Mouse (Mus musculus): ENCODE data around the gene Gnl3l. TPM values are rescaled to one million over a fixed set of nuclear protein-coding genes. Genes with fewer than 3 reads are reported as not detected.

The Gnl3l gene
- polyA plus RNA-seq, 1 experiment from 2014 or later, result 32.6 TPM

DNA sequence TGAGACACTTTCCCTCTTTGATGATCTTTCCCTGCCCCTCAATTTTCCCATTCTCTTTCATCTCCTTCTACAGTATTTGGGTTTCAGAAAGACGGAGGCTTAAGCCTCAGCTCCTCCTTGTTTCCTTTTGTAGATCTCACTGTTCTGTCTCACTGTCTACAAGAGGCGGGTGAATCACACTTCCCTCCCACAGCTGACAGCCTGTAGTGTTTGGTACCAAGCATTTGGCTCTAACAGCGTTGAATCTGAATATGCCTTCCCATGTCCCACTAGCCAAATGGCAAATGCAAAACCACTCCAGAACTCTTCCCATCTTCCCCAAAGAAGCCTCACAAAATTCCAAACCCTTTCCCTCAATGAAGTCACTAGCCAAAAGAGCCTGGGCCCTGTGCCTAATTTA, 20.3 kb downstream of the Gnl3l start:
- Histone ChIP-seq H3K27ac (ENCODE audit: low read depth, low read length) (no peak overlapping the region), H3K36me3 (ENCODE audit: control insufficient read depth, insufficient read depth, low read length) (peaks cover 3% of the 10 kb centered on the region; the same call in 1 of the 2 replicates), H3K4me1 (replicated peaks; ENCODE audit: control insufficient read depth, insufficient read depth, low read length) (no peaks in the 10 kb centered on the region), H3K4me3 (ENCODE audit: low read depth, low read length) (no peak overlapping the region), H3K9ac (ENCODE audit: low read depth, low read length) (no peak overlapping the region), H3K9me3 (ENCODE audit: control insufficient read depth, low read length) (no peaks in the 10 kb centered on the region), H3K4me2 (no peak overlapping the region), H3K27me3 (replicated peaks; ENCODE audit: control insufficient read depth, insufficient read depth, low read length) (no peaks in the 10 kb centered on the region; the same call in 1 of the 2 replicates)
- DNase-seq (ENCODE audit: low spot score) (no peak), ATAC-seq (replicated peaks; ENCODE audit: low FRiP score) (no peak)
- WGBS, result 90% methylated on average over 3 of the region's 3 CpGs

DNA sequence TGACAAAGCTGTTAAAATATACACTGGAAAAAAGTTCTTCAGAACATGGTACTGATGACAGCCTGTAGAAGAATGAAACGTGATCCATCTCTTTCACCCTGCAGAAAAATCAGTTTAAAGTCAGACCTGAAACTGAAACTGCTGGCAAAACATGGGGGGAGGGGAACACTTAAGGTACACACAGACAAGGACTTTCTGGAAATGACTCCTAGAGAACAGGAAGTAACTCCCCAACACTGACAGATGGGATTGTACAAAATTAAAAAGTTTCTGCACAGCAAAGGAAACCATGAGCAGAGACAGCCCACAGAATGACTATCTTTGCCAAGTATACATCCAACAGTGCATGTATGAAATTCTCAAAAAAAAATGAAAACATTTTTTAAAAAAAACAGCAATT, 35.5 kb downstream of the Gnl3l start:
- Histone ChIP-seq H3K27me3 (replicated peaks; ENCODE audit: control insufficient read depth, insufficient read depth, low read length) (no peaks in the 10 kb centered on the region), H3K36me3 (ENCODE audit: control insufficient read depth, insufficient read depth, low read length) (peaks cover 3% of the 10 kb centered on the region; the same call in 1 of the 2 replicates), H3K4me1 (replicated peaks; ENCODE audit: control insufficient read depth, insufficient read depth, low read length) (no peaks in the 10 kb centered on the region), H3K27ac (ENCODE audit: low read depth, low read length) (no peak overlapping the region), H3K4me2 (no peak overlapping the region), H3K9ac (ENCODE audit: low read depth, low read length) (no peak overlapping the region), H3K9me3 (ENCODE audit: control insufficient read depth, low read length) (no peaks in the 10 kb centered on the region), H3K4me3 (ENCODE audit: low read depth, low read length) (no peak overlapping the region)
- 56% methylated on average over 1 of the region's 1 CpGs for WGBS
- ATAC-seq (replicated peaks; ENCODE audit: low FRiP score), result no peak
- no peak for DNase-seq (ENCODE audit: low spot score)

DNA sequence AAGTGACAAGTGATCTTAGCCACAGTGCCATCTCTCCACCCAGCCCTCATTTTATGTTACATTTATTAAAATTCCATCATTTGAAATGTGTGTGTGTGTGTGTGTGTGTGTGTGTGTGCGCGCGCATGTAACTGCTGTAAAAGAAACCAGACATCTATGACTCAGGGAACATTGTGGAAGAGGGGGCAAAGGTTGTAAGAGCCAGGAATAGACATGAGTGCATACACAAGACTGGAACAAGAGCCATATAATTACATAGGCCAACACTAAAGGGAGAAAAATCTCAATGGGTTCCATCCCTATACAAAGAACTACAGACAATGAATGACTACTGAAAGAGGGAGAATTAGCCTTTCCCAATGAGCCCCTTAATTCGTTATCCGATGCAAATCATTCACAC, 41.7 kb downstream of the Gnl3l start:
- no peaks in the 10 kb centered on the region for H3K9me3 ChIP-seq (ENCODE audit: control insufficient read depth, low read length)
- no peak overlapping the region for H3K27ac ChIP-seq (ENCODE audit: low read depth, low read length)
- no peak overlapping the region for H3K9ac ChIP-seq (ENCODE audit: low read depth, low read length)
- H3K36me3 ChIP-seq (ENCODE audit: control insufficient read depth, insufficient read depth, low read length), result no peaks in the 10 kb centered on the region
- no peak for DNase-seq (ENCODE audit: low spot score)
- no peak for ATAC-seq (replicated peaks; ENCODE audit: low FRiP score)
- H3K4me2 ChIP-seq, result no peak overlapping the region
- H3K27me3 ChIP-seq (replicated peaks; ENCODE audit: control insufficient read depth, insufficient read depth, low read length), result no peaks in the 10 kb centered on the region
- WGBS, result 94% methylated on average over 5 of the region's 5 CpGs
- no peak overlapping the region for H3K4me3 ChIP-seq (ENCODE audit: low read depth, low read length)
- no peaks in the 10 kb centered on the region for H3K4me1 ChIP-seq (replicated peaks; ENCODE audit: control insufficient read depth, insufficient read depth, low read length)

DNA sequence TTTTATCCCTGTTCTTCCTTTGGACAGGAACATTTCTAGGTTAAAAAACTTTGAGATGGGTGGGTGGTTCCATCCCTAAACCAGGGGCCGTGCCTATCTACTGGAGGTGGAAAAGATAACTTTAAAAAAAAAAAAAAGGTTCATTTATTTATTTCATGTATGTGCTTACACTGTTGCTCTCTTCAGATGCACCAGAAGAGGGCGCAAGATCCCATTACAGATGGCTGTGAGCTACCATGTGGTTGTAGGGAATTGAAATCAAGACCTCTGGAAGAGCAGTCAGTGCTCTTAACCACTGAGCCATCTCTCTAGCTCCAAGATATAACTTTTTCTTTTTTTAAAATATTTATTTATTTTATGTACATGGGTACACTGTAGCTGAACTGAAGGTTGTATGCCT, 54.1 kb downstream of the Gnl3l start:
- no peak for DNase-seq (ENCODE audit: low spot score)

DNA sequence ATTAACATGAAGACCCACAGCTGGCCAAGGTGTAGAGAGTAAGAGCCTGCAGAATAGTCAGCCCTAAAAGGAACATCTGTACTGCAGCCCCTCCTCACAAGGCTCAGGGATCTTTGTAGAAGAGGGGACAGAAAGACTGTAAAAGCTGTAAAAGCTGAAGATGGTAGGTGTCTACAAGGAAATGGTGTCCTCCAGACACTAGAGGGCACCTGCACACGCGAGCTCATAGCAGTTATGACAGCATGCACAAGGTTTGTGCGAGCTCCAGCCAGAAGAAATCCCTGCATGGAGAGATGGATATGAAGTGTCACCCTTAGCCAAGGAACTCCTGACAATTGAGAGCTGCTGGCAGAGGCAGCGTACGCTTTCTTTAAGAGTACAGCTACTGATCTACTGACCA, 56.4 kb downstream of the Gnl3l start:
- no peak for DNase-seq (ENCODE audit: low spot score)
- WGBS, result 55% methylated on average over 5 of the region's 5 CpGs
- ATAC-seq (replicated peaks; ENCODE audit: low FRiP score), result no peak

More for the DNA sequence above, 54.1 kb downstream of the Gnl3l start:
- no peak overlapping the region for H3K4me2 ChIP-seq
- no peaks in the 10 kb centered on the region for H3K27me3 ChIP-seq (replicated peaks; ENCODE audit: control insufficient read depth, insufficient read depth, low read length)
- H3K4me1 ChIP-seq (replicated peaks; ENCODE audit: control insufficient read depth, insufficient read depth, low read length), result no peaks in the 10 kb centered on the region
- no peaks in the 10 kb centered on the region for H3K36me3 ChIP-seq (ENCODE audit: control insufficient read depth, insufficient read depth, low read length)
- H3K4me3 ChIP-seq (ENCODE audit: low read depth, low read length), result no peak overlapping the region
- 20% methylated on average over 2 of the region's 2 CpGs for WGBS
- no peaks in the 10 kb centered on the region for H3K9me3 ChIP-seq (ENCODE audit: control insufficient read depth, low read length)
- H3K9ac ChIP-seq (ENCODE audit: low read depth, low read length), result no peak overlapping the region
- no peak overlapping the region for H3K27ac ChIP-seq (ENCODE audit: low read depth, low read length)
- no peak for ATAC-seq (replicated peaks; ENCODE audit: low FRiP score)

DNA sequence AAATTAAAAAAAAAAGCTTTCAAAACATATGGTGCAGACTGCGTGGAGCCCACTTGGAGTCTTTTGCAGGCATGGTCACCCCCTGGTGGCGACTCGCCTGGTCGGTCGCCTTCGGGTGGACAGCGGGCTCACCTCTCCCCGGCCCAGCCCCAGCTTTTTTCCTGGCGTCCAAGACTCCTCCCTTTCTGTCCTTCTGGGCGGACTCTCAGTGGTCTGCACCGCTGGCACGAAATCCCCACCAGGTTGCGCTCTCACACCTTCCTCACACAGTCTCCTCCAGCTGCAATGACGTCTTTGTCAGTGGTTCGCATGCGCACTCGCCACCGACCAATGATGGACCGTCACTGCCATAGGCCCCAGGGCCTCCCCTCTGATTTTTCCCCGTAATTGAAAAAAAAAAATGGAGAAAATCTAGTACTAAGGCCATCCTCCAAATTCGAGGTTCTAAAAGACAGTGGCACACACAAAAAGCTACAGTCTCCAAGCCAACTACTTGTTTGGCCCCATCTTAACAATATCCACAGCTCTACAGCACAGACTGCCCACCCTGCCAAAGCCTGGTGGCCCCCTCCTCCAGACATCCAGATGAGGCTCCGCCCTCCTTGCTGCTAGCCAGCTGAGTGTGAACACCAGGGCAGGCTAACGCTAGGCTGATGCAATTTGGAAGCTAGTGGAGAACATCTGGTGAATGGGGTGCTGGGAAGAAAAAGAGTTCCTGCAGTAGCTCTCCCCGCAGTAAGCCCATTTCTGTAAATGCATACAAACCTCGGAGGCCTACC, 60.4 kb downstream of the Gnl3l start:
- H3K4me1 ChIP-seq (replicated peaks; ENCODE audit: control insufficient read depth, insufficient read depth, low read length), result no peaks in the 10 kb centered on the region
- H3K9me3 ChIP-seq (ENCODE audit: control insufficient read depth, low read length), result no peaks in the 10 kb centered on the region
- H3K4me2 ChIP-seq, result peak overlapping the region; percentile 54
- H3K27ac ChIP-seq (ENCODE audit: low read depth, low read length), result no peak overlapping the region
- DNase-seq (ENCODE audit: low spot score) (peak; percentile 57), ATAC-seq (replicated peaks; ENCODE audit: low FRiP score) (peak; percentile 92)
- no peaks in the 10 kb centered on the region for H3K36me3 ChIP-seq (ENCODE audit: control insufficient read depth, insufficient read depth, low read length)
- H3K27me3 ChIP-seq (replicated peaks; ENCODE audit: control insufficient read depth, insufficient read depth, low read length), result no peaks in the 10 kb centered on the region
- H3K4me3 ChIP-seq (ENCODE audit: low read depth, low read length), result peak overlapping the region; percentile 20; the same call in 1 of the 2 replicates
- 22% methylated on average over 25 of the region's 25 CpGs for WGBS
- no peak overlapping the region for H3K9ac ChIP-seq (ENCODE audit: low read depth, low read length)

More for the DNA sequence above, 56.4 kb downstream of the Gnl3l start:
- H3K4me2 ChIP-seq, result no peak overlapping the region
- no peak overlapping the region for H3K9ac ChIP-seq (ENCODE audit: low read depth, low read length)
- H3K27me3 ChIP-seq (replicated peaks; ENCODE audit: control insufficient read depth, insufficient read depth, low read length), result no peaks in the 10 kb centered on the region
- H3K27ac ChIP-seq (ENCODE audit: low read depth, low read length), result no peak overlapping the region
- no peak overlapping the region for H3K4me3 ChIP-seq (ENCODE audit: low read depth, low read length)
- H3K9me3 ChIP-seq (ENCODE audit: control insufficient read depth, low read length), result no peaks in the 10 kb centered on the region
- no peaks in the 10 kb centered on the region for H3K4me1 ChIP-seq (replicated peaks; ENCODE audit: control insufficient read depth, insufficient read depth, low read length)
- no peaks in the 10 kb centered on the region for H3K36me3 ChIP-seq (ENCODE audit: control insufficient read depth, insufficient read depth, low read length)

DNA sequence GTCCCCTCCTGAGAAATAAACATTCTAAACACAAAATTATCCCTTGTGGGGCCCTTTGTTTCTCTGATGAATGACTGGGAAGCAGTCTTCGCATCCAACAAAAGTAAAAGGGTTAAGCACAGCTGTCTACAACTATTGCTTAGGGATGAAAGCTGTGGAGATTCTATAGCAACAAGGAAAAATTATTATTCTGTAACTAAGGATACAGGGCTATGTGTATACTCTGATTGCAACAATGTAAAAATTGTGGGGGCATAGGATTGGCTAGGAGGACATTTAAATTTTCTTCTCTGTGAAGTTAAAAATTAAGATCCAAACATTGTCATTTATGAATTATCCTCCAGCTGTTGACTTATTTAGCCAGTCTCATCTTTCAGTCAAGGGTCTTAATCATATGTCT, 61.1 kb downstream of the Gnl3l start:
- Histone ChIP-seq H3K27ac (ENCODE audit: low read depth, low read length) (no peak overlapping the region), H3K9me3 (ENCODE audit: control insufficient read depth, low read length) (no peaks in the 10 kb centered on the region), H3K27me3 (replicated peaks; ENCODE audit: control insufficient read depth, insufficient read depth, low read length) (no peaks in the 10 kb centered on the region), H3K4me3 (ENCODE audit: low read depth, low read length) (no peak overlapping the region), H3K4me1 (replicated peaks; ENCODE audit: control insufficient read depth, insufficient read depth, low read length) (no peaks in the 10 kb centered on the region), H3K9ac (ENCODE audit: low read depth, low read length) (no peak overlapping the region), H3K36me3 (ENCODE audit: control insufficient read depth, insufficient read depth, low read length) (no peaks in the 10 kb centered on the region), H3K4me2 (peak overlapping the region; percentile 54)
- WGBS, result 62% methylated on average over 1 of the region's 1 CpGs
- ATAC-seq (replicated peaks; ENCODE audit: low FRiP score) (no peak), DNase-seq (ENCODE audit: low spot score) (no peak)

DNA sequence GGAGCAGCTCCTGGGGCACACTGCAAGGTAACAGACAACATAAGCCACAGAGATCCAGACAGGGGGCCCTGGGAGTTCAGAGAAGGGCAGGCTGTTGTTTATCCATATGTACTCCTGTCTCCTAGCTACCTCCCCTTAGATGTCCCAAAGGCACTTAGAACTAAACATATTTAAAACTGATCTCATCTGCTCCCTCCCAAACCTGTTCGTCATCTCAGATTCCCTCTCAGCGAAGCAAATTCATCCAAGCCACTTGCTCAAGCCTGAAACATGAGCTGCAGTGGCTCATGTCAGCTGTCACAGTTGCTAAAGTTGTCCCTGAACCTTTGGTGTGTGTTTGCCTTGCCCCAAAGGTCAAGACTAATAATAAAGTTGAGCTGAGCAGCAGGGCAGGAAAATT, 61.7 kb downstream of the Gnl3l start:
- Histone ChIP-seq H3K9me3 (ENCODE audit: control insufficient read depth, low read length) (no peaks in the 10 kb centered on the region), H3K4me1 (replicated peaks; ENCODE audit: control insufficient read depth, insufficient read depth, low read length) (no peaks in the 10 kb centered on the region), H3K4me2 (no peak overlapping the region), H3K9ac (ENCODE audit: low read depth, low read length) (no peak overlapping the region), H3K4me3 (ENCODE audit: low read depth, low read length) (no peak overlapping the region), H3K27ac (ENCODE audit: low read depth, low read length) (no peak overlapping the region), H3K27me3 (replicated peaks; ENCODE audit: control insufficient read depth, insufficient read depth, low read length) (no peaks in the 10 kb centered on the region), H3K36me3 (ENCODE audit: control insufficient read depth, insufficient read depth, low read length) (no peaks in the 10 kb centered on the region)
- 55% methylated on average over 2 of the region's 2 CpGs for WGBS
- ATAC-seq (replicated peaks; ENCODE audit: low FRiP score) (no peak), DNase-seq (ENCODE audit: low spot score) (no peak)

DNA sequence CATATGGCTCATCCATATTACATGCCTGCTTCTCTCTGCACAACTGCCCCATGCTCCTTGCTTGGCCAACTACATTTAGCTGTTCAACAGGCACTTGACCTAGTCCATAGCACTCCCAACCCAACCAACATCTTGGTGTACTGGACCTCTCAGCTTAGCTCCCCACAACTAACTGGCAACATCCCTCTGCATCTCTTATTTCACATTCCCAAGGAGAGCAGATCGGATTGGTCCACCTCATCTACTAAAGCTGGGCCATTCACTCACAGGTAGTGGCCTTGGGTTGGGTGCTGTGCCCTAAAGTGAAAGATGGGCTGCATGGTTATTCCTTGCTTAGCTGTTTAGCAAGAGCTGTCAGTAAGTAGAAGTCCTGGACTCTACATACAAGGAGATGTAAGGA, 62.4 kb downstream of the Gnl3l start:
- no peaks in the 10 kb centered on the region for H3K27me3 ChIP-seq (replicated peaks; ENCODE audit: control insufficient read depth, insufficient read depth, low read length)
- no peak overlapping the region for H3K4me3 ChIP-seq (ENCODE audit: low read depth, low read length)
- H3K36me3 ChIP-seq (ENCODE audit: control insufficient read depth, insufficient read depth, low read length), result no peaks in the 10 kb centered on the region
- no peak for DNase-seq (ENCODE audit: low spot score)
- 78% methylated on average over 1 of the region's 1 CpGs for WGBS
- H3K4me1 ChIP-seq (replicated peaks; ENCODE audit: control insufficient read depth, insufficient read depth, low read length), result no peaks in the 10 kb centered on the region
- no peak overlapping the region for H3K27ac ChIP-seq (ENCODE audit: low read depth, low read length)
- no peak overlapping the region for H3K9ac ChIP-seq (ENCODE audit: low read depth, low read length)
- H3K4me2 ChIP-seq, result no peak overlapping the region
- no peaks in the 10 kb centered on the region for H3K9me3 ChIP-seq (ENCODE audit: control insufficient read depth, low read length)
- no peak for ATAC-seq (replicated peaks; ENCODE audit: low FRiP score)

Measured in liver, embryonic 11.5 days (tissue).